In the genomic region with DNA sequence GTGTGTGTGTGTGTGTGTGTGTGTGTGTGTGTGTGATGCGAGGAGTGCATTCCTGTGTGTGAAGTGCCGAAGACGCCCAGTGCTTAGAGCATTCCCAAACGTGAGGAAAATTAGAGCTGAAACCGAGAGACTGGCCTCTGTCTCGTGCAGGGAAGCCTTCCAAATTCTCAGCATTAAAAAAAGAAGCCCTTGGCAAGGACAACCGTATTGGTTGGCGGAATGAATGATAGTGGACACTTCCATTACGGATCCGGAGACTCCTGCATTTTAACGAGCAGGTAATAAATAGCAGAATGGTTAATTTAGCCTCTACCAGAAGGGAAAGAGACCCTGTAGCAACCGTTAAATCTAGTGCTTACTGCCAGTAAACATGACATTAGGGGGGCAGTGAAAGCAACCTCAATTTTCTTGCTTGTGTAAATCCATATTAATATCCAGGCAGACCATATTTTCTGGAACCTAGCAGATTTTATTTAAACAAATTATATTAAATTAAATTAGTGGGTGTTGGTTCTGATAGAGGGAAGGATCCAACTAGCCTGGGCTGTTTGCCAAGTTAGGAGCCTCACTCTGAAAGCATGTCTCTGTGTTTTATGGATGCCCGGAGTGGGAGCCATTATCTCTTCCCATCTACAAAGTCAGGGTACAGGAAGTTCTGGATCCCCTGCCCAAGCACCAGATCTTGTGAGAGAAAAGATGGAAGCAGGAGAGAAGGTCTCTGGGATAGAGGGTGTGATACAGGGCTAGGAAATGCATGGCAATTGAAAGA, we compare ENCODE assay signal across 25 mouse cellular contexts. TPM values are rescaled to one million over a fixed set of nuclear protein-coding genes. Genes with fewer than 3 reads are reported as not detected.
DNase-seq lines count a peak whose midpoint lies in the region; ATAC-seq lines count a peak whose summit lies in the region.
"Had no signal": no experiment of that assay in that cellular context is flagged by ENCODE, and none has a peak within 500 bp of the region (broad histone marks: within the 10 kb centered on the region; RNA-seq: fewer than 3 reads in every experiment).

No protein-coding gene starts in this region.

- no peak overlapping the region for H3K4me3 ChIP-seq in hindbrain, embryonic 13.5 days
- H3K4me3 ChIP-seq in hindbrain, embryonic 11.5 days (ENCODE audit: low read depth, low read length) = no peak overlapping the region
- H3K4me3 ChIP-seq: forebrain, embryonic 13.5 days; heart, embryonic 15.5 days; intestine, embryonic 15.5 days; limb, embryonic 13.5 days had no signal

- WGBS in hindbrain, embryonic 13.5 days = 71% methylated on average over 13 of the region's 13 CpGs
- 89% methylated on average over 13 of the region's 13 CpGs for WGBS in hindbrain, embryonic 11.5 days

- peak overlapping the region; percentile 19; the same call in 1 of the 2 replicates for H3K27ac ChIP-seq in hindbrain, embryonic 13.5 days
- H3K27ac ChIP-seq in hindbrain, embryonic 11.5 days (ENCODE audit: low read depth, low read length) = no peak overlapping the region
- H3K27ac ChIP-seq: forebrain, embryonic 13.5 days; heart, embryonic 15.5 days; intestine, embryonic 15.5 days; limb, embryonic 13.5 days; liver, embryonic 14.5 days had no signal

- H3K4me2 ChIP-seq in hindbrain, embryonic 13.5 days = no peak overlapping the region
- no peak overlapping the region for H3K4me2 ChIP-seq in hindbrain, embryonic 11.5 days (replicated peaks; ENCODE audit: low read depth, low read length)
- H3K4me2 ChIP-seq: forebrain, embryonic 13.5 days; heart, embryonic 15.5 days; intestine, embryonic 15.5 days; limb, embryonic 13.5 days; midbrain, embryonic 11.5 days had no signal

- H3K9me3 ChIP-seq in hindbrain, embryonic 13.5 days = no peaks in the 10 kb centered on the region
- H3K9me3 ChIP-seq in hindbrain, embryonic 11.5 days (ENCODE audit: control insufficient read depth, low read length) = no peaks in the 10 kb centered on the region
- H3K9me3 ChIP-seq: forebrain, embryonic 13.5 days; heart, embryonic 15.5 days; intestine, embryonic 15.5 days; limb, embryonic 13.5 days had no signal

- H3K27me3 ChIP-seq in hindbrain, embryonic 13.5 days = no peaks in the 10 kb centered on the region
- H3K27me3 ChIP-seq in hindbrain, embryonic 11.5 days (ENCODE audit: control insufficient read depth, insufficient read depth, low read length) = no peaks in the 10 kb centered on the region
- H3K27me3 ChIP-seq: forebrain, embryonic 13.5 days; heart, embryonic 15.5 days; intestine, embryonic 15.5 days had no signal

- no peaks in the 10 kb centered on the region for H3K36me3 ChIP-seq in hindbrain, embryonic 13.5 days
- H3K36me3 ChIP-seq in hindbrain, embryonic 11.5 days (ENCODE audit: control insufficient read depth, insufficient read depth, low read length) = no peaks in the 10 kb centered on the region
- H3K36me3 ChIP-seq: heart, embryonic 15.5 days; intestine, embryonic 15.5 days; limb, embryonic 13.5 days had no signal

- no peak for ATAC-seq in hindbrain, embryonic 13.5 days (ENCODE audit: low FRiP score)
- no peak for ATAC-seq in hindbrain, embryonic 11.5 days (ENCODE audit: low FRiP score)
- ATAC-seq: forebrain, embryonic 13.5 days; intestine, embryonic 15.5 days; lung, postnatal 0 days had no signal

- intact Hi-C loops in left cerebral cortex, postnatal 14 days (cut with DNase I) = no loop called here

- H3K9ac ChIP-seq in hindbrain, embryonic 13.5 days = no peak overlapping the region
- H3K9ac ChIP-seq in hindbrain, embryonic 11.5 days (ENCODE audit: low read depth, low read length) = no peak overlapping the region
- H3K9ac ChIP-seq: forebrain, embryonic 13.5 days; heart, embryonic 15.5 days; intestine, embryonic 15.5 days; limb, embryonic 13.5 days; liver, embryonic 14.5 days had no signal

- peak; percentile 16 for DNase-seq in adrenal gland, postnatal 14 days
- DNase-seq in adrenal gland, adult 2 months = no peak
- DNase-seq in hindbrain, embryonic 11.5 days (ENCODE audit: low spot score) = no peak
- peak; percentile 28 to 29 for DNase-seq in left cerebral cortex, postnatal 14 days (ENCODE audit: low spot score in 2 of 2)
- DNase-seq in left cerebral cortex, adult 8-10 months (ENCODE audit: low spot score in 2 of 2) = no peak
- DNase-seq in urinary bladder, postnatal 14 days (ENCODE audit: low spot score) = peak; percentile 20
- DNase-seq in urinary bladder, postnatal 36 days (ENCODE audit: low spot score in 2 of 2) = no peak
- DNase-seq: adrenal gland, adult 8-10 months; cerebellum, adult 11 months; gastrocnemius, postnatal 10 days; heart, adult 11 months; thymus, postnatal 14 days had no signal

- peaks cover 4% of the 10 kb centered on the region; the same call in 1 of the 2 replicates for H3K4me1 ChIP-seq in hindbrain, embryonic 13.5 days (replicated peaks)
- H3K4me1 ChIP-seq in hindbrain, embryonic 11.5 days (replicated peaks; ENCODE audit: control insufficient read depth, insufficient read depth, low read length) = no peaks in the 10 kb centered on the region
- H3K4me1 ChIP-seq: forebrain, embryonic 13.5 days; heart, embryonic 15.5 days; intestine, embryonic 15.5 days; limb, embryonic 13.5 days had no signal

RNA-seq across cellular contexts. Expression of gene Asb18, which starts 57.5 kb away (rescaled TPM):
- total RNA-seq in adrenal gland, postnatal 14 days (2021) = not detected in 2 replicates
- total RNA-seq in adrenal gland, adult 2 months (2021) = not detected
- not detected in 2 replicates for polyA plus RNA-seq in adrenal gland, adult 2 months (2012; rRNA removed)
- polyA plus RNA-seq in hindbrain, embryonic 13.5 days (2015; fragmentation: Nextera tagmentation; extraction: Ambion mirVana) = 0.60 and 0.79 TPM in 2 replicates
- polyA plus RNA-seq in hindbrain, embryonic 11.5 days (2014; fragmentation: Nextera tagmentation; extraction: Ambion mirVana) = 0.19 and 0.25 TPM in 2 replicates
- 1 to 10 TPM; 1.5 to 2.1 TPM for total RNA-seq in left cerebral cortex, postnatal 14 days (2021)
- 1 to 10 TPM; 1.5 to 2.3 (median 2.0) TPM for total RNA-seq in left cerebral cortex, adult 8-10 months (2022)
- total RNA-seq: adrenal gland, adult 8-10 months; hematopoietic stem cell, adult 5-6 weeks; neutrophil, adult 5-6 weeks had no signal
- polyA plus RNA-seq: embryonic facial prominence, embryonic 11.5 days; intestine, embryonic 15.5 days; kidney, embryonic 14.5 days; liver, embryonic 14.5 days; lung, postnatal 0 days; small intestine, adult 2 months had no signal

Comparison
In these comparisons a context has a peak if more than half of its experiments do, and no peak if none do; other contexts are left out.
1. DNase-seq: peak in adrenal gland, postnatal 14 days (single experiment), left cerebral cortex, postnatal 14 days (2 of 2) and urinary bladder, postnatal 14 days (single experiment); none in adrenal gland, adult 2 months (single experiment), hindbrain, embryonic 11.5 days (single experiment), left cerebral cortex, adult 8-10 months (0 of 2) and urinary bladder, postnatal 36 days (0 of 2).